Mouse (Mus musculus): ENCODE data around the gene Rabgef1. TPM values are rescaled to one million over a fixed set of nuclear protein-coding genes. Genes with fewer than 3 reads are reported as not detected.

The Rabgef1 gene
- polyA plus RNA-seq, 1 experiment from 2014 or later = 34.5 TPM

DNA sequence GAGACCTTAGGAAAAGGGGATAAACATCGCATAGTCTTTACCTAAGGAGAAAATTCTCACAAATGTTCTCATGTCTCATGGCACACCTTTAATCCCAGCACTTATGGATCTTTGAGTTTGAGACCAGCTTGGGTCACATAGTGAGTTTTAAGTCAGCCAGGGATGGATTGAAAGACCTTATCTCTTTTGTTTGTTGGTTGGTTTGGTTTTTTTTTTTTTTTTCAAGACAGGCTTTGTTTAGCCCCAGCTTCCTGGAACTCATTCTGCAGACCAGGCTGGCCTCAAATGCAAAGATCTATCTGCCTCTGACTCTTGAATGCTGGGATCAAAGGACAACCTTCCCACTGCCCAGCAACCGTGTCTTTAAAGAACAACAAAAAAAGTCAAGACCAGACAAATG lies 49.7 kb downstream of the Rabgef1 start:
- Histone ChIP-seq H3K9ac (peak overlapping the region; percentile 100), H3K4me1 (peaks cover 37% of the 10 kb centered on the region), H3K4me3 (peak overlapping the region; percentile 100), H3K36me3 (peaks cover 22% of the 10 kb centered on the region), H3K9me3 (replicated peaks) (no peaks in the 10 kb centered on the region), H3K4me2 (peak overlapping the region; percentile 78), H3K27me3 (replicated peaks) (no peaks in the 10 kb centered on the region), H3K27ac (peak overlapping the region; percentile 92)
- ATAC-seq = no peak
- WGBS (ENCODE audit: insufficient replicate concordance) = 50% methylated on average over 2 of the region's 2 CpGs

DNA sequence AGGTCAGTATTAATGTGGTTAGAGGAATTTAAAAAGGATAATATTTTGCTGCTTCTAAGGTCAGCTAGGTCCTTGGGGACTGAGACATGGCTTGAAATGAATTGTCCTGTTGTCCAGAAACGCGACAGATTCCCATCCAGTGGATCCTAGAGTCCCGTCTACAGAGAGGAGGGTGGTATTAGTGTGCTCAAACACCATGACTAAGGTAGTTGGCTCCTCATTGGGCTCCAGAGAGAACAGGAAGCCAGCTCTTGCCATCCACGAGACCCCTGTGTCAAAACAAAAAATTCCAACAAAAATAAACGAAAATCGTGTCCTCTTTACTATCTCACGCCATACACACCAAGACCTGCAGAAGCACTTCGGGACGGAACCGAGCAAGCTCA lies 50.2 kb downstream of the Rabgef1 start:
- peak overlapping the region; percentile 100 for H3K9ac ChIP-seq
- H3K36me3 ChIP-seq = peaks cover 23% of the 10 kb centered on the region
- peak overlapping the region; percentile 100 for H3K4me3 ChIP-seq
- no peaks in the 10 kb centered on the region for H3K9me3 ChIP-seq (replicated peaks)
- 3% methylated on average over 10 of the region's 10 CpGs for WGBS (ENCODE audit: insufficient replicate concordance)
- H3K27ac ChIP-seq = peak overlapping the region; percentile 92
- ATAC-seq = peak; percentile 50
- no peaks in the 10 kb centered on the region for H3K27me3 ChIP-seq (replicated peaks)
- peaks cover 41% of the 10 kb centered on the region for H3K4me1 ChIP-seq
- H3K4me2 ChIP-seq = peak overlapping the region; percentile 78

DNA sequence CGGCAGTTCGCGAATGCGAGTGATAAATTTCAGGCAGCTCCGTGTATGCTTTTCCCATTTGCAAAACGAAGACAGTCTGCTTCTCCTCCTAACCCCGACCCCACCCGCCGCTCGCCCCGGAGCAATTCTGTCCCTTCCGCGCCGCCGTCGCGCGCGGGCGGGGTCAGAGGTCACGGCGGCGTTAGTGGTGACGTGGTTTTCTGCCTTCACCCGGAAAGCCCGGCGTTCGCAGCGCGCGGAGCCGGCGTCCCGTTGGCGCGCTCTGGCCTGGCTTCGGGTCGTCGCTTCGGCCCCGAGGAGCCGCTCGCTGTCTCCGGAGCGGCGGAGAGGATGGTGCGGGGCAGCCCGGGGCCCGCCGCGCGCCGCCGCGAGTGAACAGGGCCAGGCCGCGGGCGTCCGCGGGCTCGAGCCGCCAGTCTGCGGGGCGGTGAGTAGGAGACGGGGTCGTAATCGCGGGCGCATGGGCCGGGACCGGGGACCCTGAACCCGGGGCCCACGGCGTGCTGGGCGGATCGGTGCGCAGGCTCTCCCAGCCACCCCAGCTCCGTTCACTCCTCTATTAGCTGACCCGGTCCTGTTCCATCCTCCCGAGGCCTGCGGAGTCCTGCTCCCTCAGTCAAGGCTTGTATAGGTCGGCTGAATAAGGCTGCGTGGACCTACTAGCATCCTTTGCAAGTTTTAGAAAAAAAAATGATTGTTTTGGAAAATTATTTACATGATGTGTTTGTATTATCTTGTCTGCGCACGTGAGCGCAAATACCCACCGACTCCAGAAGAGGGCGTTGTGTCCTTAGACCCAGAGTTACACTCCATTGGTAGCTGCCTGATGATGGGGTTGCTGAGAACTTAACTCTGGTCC lies 50.8 kb downstream of the Rabgef1 start:
- Histone ChIP-seq H3K4me2 (peak overlapping the region; percentile 78), H3K4me3 (peak overlapping the region; percentile 100), H3K9ac (peak overlapping the region; percentile 100), H3K36me3 (peaks cover 27% of the 10 kb centered on the region), H3K4me1 (peaks cover 44% of the 10 kb centered on the region), H3K27me3 (replicated peaks) (no peaks in the 10 kb centered on the region), H3K27ac (peak overlapping the region; percentile 92), H3K9me3 (replicated peaks) (no peaks in the 10 kb centered on the region)
- WGBS (ENCODE audit: insufficient replicate concordance) = under 1% methylated on average over 87 of the region's 88 CpGs
- ATAC-seq = peak; percentile 86

DNA sequence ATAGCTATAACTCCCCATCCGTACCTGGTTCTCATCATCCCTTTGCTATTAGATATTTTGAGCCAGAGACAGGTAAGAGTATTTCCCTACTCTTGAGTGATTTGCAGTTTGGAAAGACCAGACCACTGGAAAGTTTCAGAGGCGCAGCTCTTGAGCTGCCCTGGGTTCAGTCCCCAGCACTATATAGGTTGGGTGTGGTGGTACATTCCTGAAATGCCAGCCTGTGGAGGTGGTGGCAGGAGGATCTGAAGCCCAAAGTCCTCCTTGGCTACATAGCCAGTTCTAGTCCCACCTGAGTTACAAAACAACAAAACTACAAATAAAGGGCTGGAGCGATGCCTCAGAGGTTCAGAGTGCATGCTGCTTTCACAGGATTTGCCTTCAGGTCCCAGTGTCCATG lies 55.2 kb downstream of the Rabgef1 start:
- Histone ChIP-seq H3K27me3 (replicated peaks) (no peaks in the 10 kb centered on the region), H3K36me3 (peaks cover 62% of the 10 kb centered on the region), H3K4me1 (peaks cover 42% of the 10 kb centered on the region), H3K4me2 (no peak overlapping the region), H3K27ac (no peak overlapping the region), H3K9me3 (replicated peaks) (no peaks in the 10 kb centered on the region), H3K9ac (no peak overlapping the region), H3K4me3 (no peak overlapping the region)
- no peak for ATAC-seq
- 86% methylated on average over 3 of the region's 3 CpGs for WGBS (ENCODE audit: insufficient replicate concordance)

DNA sequence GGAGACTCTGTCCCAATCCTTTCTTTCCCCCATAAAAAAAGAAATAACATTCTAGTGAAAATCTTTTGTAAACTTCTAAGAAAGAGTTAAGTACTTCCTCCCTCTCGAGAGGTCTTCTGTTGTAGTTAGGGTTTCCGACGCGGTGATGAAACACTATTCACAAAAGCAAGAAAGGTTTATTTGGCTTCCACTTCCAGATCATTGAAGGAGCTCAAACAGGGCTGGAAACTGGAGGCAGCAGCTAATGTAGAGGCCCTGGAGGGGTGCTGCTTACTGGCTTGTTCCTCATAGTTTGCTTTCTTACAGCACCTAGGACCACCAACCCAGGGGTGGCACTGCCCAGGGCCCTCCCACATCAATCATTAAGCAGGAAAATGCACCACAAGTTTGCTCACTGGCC lies 56.5 kb downstream of the Rabgef1 start:
- Histone ChIP-seq H3K4me1 (peaks cover 37% of the 10 kb centered on the region), H3K4me3 (no peak overlapping the region), H3K36me3 (peaks cover 75% of the 10 kb centered on the region), H3K4me2 (no peak overlapping the region), H3K9ac (no peak overlapping the region), H3K9me3 (replicated peaks) (no peaks in the 10 kb centered on the region), H3K27ac (no peak overlapping the region), H3K27me3 (replicated peaks) (no peaks in the 10 kb centered on the region)
- ATAC-seq = no peak
- whole genome bisulfite sequencing (ENCODE audit: insufficient replicate concordance) = 76% methylated on average over 4 of the region's 4 CpGs

DNA sequence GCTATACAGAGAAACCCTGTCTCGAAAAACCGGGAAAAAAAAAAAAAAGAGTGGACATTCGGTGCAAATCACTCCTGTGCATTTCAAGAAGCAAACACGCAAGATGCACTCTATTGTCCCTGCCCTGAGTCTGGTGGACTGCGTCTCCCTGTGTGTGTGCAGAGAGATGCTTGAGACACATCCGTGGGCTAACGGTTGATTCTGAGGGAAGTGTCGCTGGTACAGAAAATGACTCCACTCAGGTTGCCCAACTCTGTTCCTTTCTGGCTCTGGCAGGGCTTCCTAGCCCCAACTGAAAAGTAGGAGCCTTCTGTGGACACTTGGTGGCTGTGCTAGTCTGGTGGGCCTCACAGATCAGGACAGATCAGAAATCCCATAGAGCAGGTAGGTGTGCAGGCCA lies 64.7 kb downstream of the Rabgef1 start:
- no peak overlapping the region for H3K4me3 ChIP-seq

DNA sequence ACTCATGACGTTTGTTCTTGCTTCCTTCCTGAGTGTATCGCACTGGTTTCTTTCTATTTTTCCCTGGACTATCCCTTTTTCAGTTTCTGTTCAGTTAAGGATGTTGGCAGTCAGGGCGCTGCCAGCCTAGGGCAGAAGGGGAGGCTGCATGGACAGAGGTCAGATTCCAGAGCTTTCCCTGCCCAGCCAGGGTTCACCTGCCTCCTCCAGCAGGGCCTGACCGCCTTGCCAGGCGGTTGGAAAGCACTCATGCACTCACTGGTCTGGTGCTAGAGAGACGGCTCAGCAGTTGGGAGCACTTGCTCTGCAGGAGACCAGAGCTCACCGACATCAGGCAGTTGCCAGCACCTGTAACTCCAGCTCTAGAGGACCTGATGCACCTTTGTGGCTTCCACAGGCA lies 67.6 kb downstream of the Rabgef1 start:
- Histone ChIP-seq H3K36me3 (peaks cover 100% of the 10 kb centered on the region), H3K9ac (no peak overlapping the region), H3K27ac (no peak overlapping the region), H3K4me1 (no peaks in the 10 kb centered on the region), H3K27me3 (replicated peaks) (no peaks in the 10 kb centered on the region), H3K9me3 (replicated peaks) (no peaks in the 10 kb centered on the region), H3K4me2 (no peak overlapping the region), H3K4me3 (no peak overlapping the region)
- 84% methylated on average over 7 of the region's 7 CpGs for whole genome bisulfite sequencing (ENCODE audit: insufficient replicate concordance)
- ATAC-seq = no peak

More for the DNA sequence above, 64.7 kb downstream of the Rabgef1 start:
- ATAC-seq = no peak
- no peaks in the 10 kb centered on the region for H3K9me3 ChIP-seq (replicated peaks)
- peaks cover 100% of the 10 kb centered on the region for H3K36me3 ChIP-seq
- H3K27ac ChIP-seq = no peak overlapping the region
- WGBS (ENCODE audit: insufficient replicate concordance) = 92% methylated on average over 8 of the region's 8 CpGs
- no peaks in the 10 kb centered on the region for H3K27me3 ChIP-seq (replicated peaks)
- no peaks in the 10 kb centered on the region for H3K4me1 ChIP-seq
- no peak overlapping the region for H3K4me2 ChIP-seq
- no peak overlapping the region for H3K9ac ChIP-seq

DNA sequence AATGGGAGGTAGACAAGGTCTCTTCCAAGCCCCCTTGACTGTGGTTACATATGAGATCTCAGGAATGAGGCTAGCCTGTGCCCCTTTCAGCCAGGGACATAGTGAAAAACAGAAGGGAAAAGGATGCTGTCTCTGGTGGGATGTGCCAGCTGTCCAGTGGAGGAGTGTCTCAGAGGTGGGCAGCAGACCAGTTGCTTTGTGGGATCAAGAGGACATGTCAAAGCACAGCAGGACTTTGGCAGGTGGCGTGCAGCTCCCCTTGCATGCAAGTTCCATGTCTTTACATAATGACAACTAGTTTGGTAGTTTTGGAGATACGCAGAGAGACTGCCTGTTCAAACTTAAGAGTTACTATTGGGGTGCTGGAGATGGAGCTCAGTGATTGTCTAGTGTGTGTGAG lies 68.3 kb downstream of the Rabgef1 start:
- 94% methylated on average over 2 of the region's 2 CpGs for WGBS (ENCODE audit: insufficient replicate concordance)
- Histone ChIP-seq H3K4me2 (no peak overlapping the region), H3K27me3 (replicated peaks) (no peaks in the 10 kb centered on the region), H3K4me3 (no peak overlapping the region), H3K9ac (no peak overlapping the region), H3K36me3 (peaks cover 100% of the 10 kb centered on the region), H3K4me1 (no peaks in the 10 kb centered on the region), H3K27ac (no peak overlapping the region), H3K9me3 (replicated peaks) (no peaks in the 10 kb centered on the region)
- ATAC-seq = no peak

DNA sequence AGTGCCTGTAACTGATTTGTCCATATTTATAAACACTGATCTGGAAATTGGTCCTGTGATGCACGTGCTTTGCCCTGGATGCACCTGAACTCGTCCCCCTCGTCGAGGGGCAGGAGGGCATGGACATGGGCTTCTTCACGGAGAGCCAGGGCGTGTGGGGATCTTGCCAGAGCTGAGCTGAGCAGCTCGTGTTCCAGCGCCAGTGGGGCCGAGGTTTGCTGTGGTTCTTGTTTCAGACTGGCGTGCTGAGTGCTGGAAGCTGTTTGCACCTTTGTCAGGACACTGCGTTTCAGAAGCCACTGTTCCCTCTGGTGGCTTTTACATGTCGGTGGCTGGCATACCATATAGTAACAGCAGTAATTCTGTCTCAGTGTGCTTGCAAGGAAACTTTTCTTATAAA lies 69.8 kb downstream of the Rabgef1 start:
- no peaks in the 10 kb centered on the region for H3K27me3 ChIP-seq (replicated peaks)
- H3K4me3 ChIP-seq = no peak overlapping the region
- H3K4me1 ChIP-seq = no peaks in the 10 kb centered on the region
- no peak overlapping the region for H3K27ac ChIP-seq
- no peak overlapping the region for H3K4me2 ChIP-seq
- no peaks in the 10 kb centered on the region for H3K9me3 ChIP-seq (replicated peaks)
- no peak for ATAC-seq
- no peak overlapping the region for H3K9ac ChIP-seq
- peaks cover 100% of the 10 kb centered on the region for H3K36me3 ChIP-seq
- WGBS (ENCODE audit: insufficient replicate concordance) = 86% methylated on average over 12 of the region's 12 CpGs

DNA sequence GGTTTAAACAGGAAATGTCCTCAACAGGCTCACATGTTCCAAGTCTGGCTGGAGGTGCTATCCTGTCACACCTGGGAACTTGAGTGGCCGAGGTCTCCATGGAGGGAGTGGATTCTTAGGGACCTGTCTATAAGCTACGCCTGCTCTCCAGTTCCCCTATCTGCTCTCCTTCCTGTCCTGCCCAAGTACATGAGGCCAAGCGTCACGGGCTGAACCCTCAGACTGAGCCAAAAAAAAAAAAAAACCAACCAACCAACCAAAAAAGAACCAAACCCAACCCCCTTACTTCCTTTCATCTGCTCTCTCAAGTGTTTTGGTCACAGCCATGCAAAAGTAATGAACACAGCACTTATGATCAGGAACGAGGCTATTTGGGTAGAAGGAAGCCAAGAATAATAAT lies 76.2 kb downstream of the Rabgef1 start:
- Histone ChIP-seq H3K27me3 (replicated peaks) (no peaks in the 10 kb centered on the region), H3K4me1 (no peaks in the 10 kb centered on the region), H3K4me3 (no peak overlapping the region), H3K27ac (no peak overlapping the region), H3K9ac (no peak overlapping the region), H3K4me2 (no peak overlapping the region), H3K9me3 (replicated peaks) (no peaks in the 10 kb centered on the region), H3K36me3 (peaks cover 100% of the 10 kb centered on the region)
- 66% methylated on average over 5 of the region's 5 CpGs for WGBS (ENCODE audit: insufficient replicate concordance)
- no peak for ATAC-seq

DNA sequence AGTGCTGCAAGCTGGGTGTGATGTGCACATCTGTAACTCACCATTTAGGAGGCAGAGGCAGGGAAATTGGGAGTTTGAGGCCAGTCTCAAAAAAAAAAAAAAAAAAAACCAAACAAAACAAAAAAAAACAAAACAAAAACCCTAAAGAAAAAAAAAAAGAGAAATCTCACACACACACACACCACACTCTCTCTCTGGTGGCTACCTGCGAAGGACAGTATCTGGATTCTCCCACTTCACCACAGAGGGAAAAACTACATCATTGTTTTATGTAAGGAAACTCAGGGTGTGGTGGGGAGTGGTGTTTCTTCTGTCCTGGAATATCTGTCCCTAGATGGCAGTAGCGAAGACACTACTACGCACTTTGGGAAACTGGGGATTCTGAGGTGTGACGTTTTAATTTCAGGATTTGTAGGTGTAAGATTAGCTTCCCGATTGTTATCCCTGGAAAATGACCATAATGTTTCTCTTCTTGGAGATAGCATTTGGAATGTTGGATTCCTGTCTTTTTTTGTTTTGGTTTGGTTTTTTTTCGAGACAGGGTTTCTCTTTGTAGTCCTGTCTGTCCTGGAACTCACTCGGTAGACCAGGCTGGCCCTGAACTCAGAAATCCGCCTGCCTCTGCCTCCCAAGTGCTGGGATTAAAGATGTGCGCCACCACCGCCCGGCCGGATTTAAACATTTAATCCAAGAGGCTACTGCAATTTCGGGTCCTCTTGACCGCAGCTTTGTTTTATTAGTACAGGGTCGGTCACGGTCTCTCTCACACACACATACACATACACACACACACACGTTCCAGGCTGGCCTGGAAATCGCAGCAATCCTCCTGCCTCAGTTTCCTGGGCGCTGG lies 82.8 kb downstream of the Rabgef1 start:
- Histone ChIP-seq H3K36me3 (peaks cover 51% of the 10 kb centered on the region), H3K4me3 (peak overlapping the region; percentile 83), H3K4me1 (peaks cover 36% of the 10 kb centered on the region), H3K4me2 (peak overlapping the region; percentile 75), H3K9me3 (replicated peaks) (no peaks in the 10 kb centered on the region), H3K27me3 (replicated peaks) (no peaks in the 10 kb centered on the region), H3K9ac (peak overlapping the region; percentile 90), H3K27ac (peak overlapping the region; percentile 89)
- WGBS (ENCODE audit: insufficient replicate concordance) = 5% methylated on average over 19 of the region's 19 CpGs
- no peak for ATAC-seq

Measured in liver, embryonic 12.5 days (tissue).